Mouse (Mus musculus): ENCODE measurements around the gene Dars2.
"Not testable (repeated sequence)": the region's sequence is repeated elsewhere in the genome, so short reads cannot be mapped to it uniquely, and the experiment has no call there.

The Dars2 gene

DNA sequence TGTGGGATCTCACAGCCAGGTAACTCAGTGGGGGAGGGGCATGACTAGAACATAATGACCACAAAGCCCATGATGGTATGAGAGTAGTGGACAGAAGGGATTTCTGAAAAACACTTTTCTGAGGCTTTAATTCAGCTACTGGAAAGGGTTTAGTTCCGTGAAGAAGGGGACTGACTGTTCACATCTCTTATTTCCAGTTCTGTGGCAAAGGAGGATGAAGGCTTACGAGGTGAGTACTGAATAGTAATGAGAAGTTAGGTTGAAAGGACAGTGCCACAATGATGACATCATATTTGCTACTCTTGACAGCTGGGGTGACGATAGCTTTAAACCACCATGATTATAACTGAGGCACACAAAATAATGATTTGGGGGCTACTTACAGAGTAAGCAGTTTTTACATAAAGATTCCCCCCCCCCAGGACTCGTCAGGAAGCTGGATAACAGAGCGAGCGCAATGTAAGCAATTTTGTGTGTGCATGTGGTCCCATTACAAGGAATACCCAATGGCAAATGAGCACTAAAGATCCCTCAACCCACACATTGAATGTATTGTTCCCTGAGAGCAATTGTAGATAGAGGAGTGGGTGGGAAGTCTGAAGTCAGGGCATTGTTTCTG is 34.6 kb downstream of the Dars2 start:
- in situ Hi-C loops (cut with MboI; ENCODE audit: low sequenced_read_pairs): no loop called here

DNA sequence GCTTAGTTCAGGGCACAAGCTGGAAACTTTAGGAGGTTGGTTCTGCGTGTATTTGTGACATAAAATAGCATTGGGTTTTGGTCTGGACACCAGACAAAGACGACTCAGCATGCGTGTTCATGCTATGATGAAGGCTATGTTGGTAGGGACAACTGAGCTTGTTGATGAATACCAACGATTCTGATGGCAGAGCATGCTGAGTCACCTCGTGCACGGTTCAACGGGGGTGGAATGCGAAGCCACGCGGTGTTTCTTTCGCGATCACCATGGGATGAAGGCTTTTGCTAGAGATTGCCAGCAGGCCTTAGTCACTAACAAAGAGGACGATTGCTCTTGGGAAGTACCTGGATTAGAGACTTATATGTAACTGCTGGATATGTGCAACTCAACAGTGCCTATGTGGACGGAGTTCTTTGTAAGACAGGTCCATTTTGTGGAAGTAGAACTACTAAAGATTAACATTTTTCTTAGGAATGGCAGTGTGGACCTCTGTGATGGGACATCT is 35.1 kb downstream of the Dars2 start:
- in situ Hi-C loops (cut with MboI; ENCODE audit: low sequenced_read_pairs): no loop called here

DNA sequence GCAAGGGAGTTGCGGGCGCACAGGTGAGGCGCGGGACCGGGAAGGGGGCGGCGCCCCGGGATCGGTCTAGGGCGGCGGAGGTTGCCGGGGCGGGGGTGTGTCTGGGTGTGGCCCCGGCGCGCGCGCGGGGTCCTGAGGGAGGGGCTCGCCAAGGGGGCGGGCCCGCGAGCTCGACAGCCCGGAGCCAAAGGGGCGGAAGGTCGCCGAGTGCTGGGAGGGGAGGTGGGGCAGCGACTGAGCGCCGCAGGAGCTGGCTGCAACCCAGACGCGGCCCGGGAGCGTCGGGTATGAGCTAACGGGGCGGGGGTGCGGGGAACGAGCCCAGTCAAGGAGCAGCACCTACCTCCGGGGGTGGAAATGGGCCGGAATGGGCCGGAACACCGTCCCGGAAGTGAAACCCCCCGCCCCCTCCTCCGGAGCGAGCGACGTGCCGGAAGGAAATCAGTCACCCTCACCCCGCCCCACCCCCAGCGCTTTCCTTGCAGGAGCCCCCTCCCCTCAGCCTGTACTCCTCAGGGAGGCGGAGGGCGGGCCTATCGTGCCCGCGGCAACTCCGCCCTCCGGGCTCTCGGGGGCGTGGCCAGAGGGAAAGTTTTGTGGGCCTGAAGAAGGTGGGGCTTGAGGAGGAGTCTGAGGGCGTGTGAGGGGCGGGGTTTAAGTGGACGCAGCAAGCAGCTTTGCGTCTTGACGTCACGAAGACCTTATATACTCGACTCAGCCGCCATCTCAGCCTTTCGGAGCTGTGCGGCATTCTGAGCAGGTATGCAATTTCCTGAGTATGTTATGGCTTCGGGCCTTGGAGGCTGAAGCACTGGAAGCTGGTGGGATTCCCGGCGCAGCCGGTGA is 35.8 kb downstream of the Dars2 start, which contains the start of gene Zbtb37:
TSS of gene Zbtb37 (minus strand) at position 415 of the 846 bp plus-strand sequence.
- in situ Hi-C loops (cut with MboI; ENCODE audit: low sequenced_read_pairs): no loop called here

DNA sequence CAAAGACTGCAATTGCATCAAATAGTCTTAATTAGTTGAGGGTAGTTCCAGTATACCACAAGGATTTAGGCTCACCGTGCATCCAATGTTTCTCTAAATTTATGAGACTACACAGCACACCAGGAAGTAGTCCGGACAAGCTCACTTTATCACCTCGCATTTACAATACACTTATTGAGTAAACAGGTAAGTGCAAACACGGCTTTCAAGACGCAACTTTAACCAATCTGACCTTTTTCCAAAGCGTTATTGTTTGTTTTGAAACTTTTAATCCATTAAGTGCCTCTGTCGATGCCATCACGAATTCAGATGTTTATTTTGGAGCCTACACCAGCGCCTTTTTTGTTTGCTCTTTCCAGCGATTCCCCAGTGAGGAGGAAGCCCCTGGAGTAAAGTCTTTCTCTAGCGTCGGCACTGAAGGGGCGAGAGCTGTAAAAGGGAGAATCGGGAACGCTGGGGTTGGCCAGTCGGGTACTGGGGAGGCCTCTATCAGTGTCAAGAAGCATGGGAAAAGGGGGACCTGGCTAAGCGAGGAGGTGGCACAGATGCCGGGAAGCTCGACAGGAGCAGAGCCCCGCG is 36.5 kb downstream of the Dars2 start:
- in situ Hi-C loops (cut with MboI; ENCODE audit: low sequenced_read_pairs): no loop called here

DNA sequence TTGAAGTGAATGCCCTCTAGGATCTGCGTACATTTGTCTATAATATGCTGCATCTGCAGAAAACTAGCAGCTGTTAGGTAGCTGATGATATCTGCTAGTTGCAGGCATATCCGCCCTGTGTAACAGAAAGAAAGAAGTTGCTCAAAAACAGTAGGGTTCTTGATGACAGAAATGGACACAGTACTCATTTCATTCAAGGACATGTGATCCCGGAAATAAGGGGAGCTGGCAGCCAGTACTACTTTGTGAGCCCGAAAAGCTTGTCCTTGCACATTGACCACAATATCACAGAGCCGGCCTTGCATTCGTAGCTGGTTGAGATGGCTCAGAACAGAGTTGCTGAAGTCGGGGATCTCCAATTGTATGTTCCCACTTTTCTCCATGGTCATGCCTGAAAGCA is 38.1 kb downstream of the Dars2 start:
- in situ Hi-C loops (cut with MboI; ENCODE audit: low sequenced_read_pairs): no loop called here

DNA sequence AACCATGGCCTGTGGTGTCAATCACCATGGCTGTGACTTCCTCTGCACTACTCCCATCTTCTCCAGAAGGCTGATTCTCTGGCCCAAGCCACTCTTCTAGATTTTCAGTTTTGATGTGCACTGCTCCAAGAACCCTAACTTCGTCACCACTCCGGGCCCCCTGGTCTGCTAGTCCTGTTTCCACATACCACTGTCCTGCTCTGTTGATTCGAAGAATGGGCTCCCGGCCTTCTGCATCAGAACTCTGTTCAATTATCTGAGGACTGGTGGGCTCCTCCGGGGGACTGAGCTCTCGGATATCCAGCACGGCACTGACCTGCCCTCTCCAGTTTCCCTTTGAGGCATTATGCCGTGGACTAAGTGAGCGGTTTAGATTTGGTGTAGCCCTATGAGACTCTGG is 38.6 kb downstream of the Dars2 start:
- in situ Hi-C loops (cut with MboI; ENCODE audit: low sequenced_read_pairs): no loop called here

DNA sequence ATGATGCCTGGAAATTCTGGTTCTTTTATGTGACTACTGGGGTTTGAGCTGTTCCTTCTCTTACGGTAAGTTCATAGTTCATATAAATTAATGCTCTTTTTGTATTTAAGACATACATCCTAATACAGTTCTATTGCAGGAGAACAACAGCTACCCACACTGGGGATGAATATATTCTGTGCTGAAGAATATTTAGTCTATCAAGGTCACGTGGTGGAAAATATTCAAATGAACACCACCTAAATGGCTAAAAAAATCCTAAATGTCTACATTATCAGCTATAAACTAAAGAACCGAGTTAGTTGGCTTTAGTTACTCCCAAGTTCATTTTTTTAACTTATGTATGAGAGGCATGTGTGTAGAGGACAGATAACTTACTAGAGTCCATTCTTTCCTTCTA is 40.4 kb downstream of the Dars2 start:
- in situ Hi-C loops (cut with MboI; ENCODE audit: low sequenced_read_pairs): no loop called here

DNA sequence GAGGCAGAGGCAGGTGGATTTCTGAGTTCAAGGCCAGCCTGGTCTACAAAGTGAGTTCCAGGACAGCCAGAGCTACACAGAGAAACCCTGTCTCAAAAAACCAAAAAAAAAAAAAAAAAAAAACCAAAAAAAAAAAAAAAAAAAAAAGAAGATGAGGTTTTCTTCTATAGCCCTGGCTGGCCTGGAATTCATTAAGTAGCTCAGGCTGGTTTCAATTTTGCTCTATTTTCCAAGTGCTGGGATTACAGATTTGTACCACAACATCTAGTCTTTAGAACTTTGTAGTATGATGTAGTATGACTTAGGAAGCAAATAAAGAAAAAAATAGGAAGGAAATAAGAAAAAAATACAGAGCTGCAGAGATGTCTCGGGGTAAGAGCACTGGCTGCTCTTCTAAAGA is 42.0 kb downstream of the Dars2 start:
- in situ Hi-C loops (cut with MboI; ENCODE audit: low sequenced_read_pairs): not testable (repeated sequence)

DNA sequence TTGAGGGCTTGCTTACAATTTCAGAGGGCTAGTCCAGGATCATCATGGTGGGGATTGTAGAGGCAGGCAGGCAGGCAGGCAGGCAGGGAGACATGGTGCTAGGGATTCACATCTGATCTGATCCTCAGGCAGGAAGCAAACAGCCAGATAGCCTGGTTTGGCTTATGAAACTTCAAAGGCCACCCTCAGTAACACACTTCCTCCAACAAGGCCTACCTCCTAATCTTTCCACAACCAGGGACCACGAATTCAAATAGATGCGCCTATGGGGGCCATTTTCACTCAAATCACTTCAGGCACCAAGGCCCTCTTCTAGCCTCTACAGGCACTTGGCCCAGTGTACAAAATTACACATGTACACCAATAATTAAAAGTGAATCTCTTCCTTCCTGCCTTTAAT is 43.3 kb downstream of the Dars2 start:
- in situ Hi-C loops (cut with MboI; ENCODE audit: low sequenced_read_pairs): no loop called here

DNA sequence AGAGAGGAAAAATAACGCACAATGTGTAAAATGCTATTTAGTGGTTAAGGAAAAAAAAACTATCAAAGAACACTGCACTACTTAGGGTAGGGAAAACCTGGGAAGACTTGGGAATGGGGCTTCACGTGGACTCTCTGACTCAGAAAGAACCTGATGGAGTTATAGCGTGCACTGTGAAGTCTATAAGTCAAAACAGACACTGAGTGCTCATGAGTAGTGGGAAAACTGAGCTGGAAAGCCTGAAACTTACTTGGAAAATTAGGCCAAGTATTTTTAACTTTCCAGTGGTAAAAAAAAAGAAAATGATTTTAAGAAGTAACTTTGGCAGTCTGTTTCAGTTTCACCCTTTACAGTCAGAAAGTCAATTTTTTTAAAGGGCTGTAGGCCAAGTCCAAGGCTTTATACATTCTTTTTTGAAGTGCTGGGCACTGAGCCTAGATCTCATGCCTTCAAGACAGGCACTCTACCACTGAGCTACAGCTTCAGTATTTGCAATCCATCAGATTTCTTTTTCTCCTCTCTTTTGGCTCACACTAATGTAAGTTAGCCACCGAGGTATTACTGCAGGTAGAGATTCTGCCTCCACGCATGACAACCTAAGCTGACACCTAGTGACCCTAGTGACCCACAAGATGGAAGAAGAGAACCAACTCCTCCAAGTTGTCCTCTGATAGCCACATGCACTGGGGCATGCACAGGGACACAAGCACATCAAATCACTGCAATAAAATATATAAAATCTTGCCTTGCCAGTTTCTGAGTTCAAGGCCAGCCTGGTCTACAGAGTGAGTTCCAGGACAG is 44.8 kb downstream of the Dars2 start:
- in situ Hi-C loops (cut with MboI; ENCODE audit: low sequenced_read_pairs): no loop called here

DNA sequence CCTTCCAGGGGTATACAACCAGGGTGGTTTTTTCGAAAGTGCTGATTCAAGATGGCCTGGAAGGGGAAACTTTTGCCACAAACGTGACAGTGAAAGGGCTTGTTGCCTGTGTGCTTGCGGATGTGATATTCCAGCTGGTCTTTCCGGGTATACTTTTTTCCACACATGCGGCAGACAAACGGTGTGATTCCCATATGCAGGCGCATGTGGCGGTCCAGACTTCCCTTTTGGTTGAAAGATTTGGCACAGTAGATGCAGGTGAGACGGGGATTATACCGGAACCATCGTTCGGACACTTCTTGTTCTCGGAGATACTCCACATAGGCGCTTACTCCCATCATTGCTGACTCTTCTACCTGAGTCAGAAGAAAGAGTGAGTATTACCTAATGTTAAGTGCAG is 50.4 kb downstream of the Dars2 start:
- in situ Hi-C loops (cut with MboI; ENCODE audit: low sequenced_read_pairs): no loop called here

DNA sequence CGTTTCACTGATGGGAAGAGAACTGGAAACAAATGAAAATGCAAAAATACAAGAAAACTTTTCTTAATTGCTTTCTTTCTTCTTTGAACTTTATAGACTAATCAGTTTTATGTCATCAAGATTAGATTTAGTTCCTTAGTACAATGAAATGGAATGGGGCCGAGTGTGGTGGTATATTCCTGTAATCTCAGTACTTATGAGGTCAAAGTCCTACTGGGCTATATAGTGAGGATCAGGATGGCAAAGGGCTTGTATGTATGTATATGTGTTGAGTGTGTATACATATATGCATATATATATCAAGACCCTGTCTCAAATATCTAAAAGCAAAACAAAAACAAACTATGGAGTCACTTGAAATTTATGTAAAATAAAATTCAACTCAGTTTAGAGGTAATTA is 54.1 kb downstream of the Dars2 start:
- in situ Hi-C loops (cut with MboI; ENCODE audit: low sequenced_read_pairs): no loop called here

DNA sequence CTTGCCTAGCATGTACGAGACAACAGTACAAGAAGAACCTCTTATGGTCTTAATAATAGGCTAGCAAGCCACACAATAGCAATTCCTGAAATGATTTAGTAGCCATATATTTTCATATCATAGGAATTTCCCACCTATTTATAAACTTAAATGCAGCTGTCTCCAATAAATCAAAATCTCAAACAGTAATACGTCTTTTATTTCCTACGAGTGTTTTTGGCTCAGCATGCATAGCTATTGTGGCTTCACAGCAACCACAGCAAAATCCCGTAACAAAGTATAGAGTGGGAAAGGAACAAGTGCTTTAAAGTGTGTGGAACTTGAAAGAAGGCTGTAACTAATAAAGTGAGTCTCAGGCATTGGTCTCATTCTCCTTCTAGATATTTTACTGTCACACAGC is 60.0 kb downstream of the Dars2 start:
- in situ Hi-C loops (cut with MboI; ENCODE audit: low sequenced_read_pairs): no loop called here

DNA sequence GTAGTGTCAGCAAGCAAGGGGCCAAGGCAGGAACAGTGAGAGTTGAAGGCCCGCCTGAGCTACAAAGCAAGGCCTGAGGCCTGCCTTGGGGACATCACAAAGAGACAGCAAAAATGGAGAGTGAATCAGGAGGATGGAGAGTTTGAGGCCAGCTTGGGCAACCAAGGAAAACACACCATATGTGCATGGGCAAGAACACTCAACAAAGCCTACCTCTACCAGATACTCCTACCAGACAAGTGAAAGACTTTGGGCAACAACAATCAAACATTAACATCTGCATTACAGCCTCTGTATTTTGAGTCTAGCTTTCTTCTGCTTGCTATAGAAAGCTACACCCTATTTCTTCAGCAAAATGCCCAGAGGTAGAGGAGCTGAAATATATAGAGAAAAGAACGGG is 62.4 kb downstream of the Dars2 start:
- in situ Hi-C loops (cut with MboI; ENCODE audit: low sequenced_read_pairs): no loop called here

DNA sequence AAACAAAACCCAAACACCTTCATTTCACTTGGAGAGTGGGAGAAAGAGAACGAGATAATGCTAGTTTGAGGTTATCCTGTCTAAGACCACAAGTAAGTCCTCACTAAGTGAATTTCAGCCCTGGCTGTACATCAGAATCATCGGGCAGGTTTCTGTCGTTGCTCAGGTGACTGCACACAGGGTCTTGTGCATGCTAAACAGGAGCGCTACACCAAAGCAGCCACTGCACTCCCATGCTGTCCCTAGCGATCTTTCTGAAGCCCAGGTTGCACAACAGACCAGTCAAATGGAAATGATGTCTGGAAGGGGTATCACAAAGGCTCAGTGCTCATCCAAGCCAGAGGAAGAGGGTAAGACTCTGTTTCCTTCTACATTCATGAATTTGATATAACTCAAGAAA is 64.0 kb downstream of the Dars2 start:
- in situ Hi-C loops (cut with MboI; ENCODE audit: low sequenced_read_pairs): no loop called here

DNA sequence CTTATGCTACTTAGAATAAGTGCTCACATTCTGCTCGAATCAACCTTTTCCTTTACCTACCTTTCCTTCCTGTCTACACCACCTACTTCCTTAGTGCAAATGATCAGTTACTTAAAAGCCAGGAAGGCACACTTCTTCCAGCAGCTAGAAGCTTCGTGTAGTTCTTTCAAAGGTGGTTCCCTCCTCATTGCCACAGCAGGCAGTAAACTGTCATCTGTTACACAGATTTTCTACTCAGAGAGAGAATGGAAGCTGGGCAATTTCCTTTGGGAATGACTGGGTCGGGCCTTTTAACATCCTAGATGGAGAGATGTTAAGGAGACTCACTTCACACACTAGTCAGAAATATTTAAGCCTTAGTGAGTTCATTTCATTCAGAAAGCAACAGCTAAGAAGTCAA is 64.9 kb downstream of the Dars2 start:
- in situ Hi-C loops (cut with MboI; ENCODE audit: low sequenced_read_pairs): no loop called here

DNA sequence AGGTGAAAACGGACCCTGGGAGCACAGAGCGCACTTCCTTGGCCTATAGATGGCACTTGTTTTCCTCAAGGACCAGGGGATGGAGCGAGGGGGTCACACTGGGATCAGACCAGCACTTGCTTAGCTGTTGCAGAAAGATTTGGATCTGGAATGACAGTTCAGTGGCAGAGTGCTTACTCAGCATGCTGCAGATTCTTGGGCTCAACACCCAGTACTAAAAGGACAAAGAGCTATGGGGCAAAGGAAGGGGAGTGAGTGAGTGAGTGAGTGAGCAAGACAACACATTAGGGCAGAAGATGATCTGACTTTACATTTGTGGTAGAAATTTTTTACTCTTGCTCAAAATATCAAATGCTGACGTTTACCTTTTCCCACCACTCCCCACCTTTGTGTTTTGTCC is 65.5 kb downstream of the Dars2 start:
- in situ Hi-C loops (cut with MboI; ENCODE audit: low sequenced_read_pairs): no loop called here

DNA sequence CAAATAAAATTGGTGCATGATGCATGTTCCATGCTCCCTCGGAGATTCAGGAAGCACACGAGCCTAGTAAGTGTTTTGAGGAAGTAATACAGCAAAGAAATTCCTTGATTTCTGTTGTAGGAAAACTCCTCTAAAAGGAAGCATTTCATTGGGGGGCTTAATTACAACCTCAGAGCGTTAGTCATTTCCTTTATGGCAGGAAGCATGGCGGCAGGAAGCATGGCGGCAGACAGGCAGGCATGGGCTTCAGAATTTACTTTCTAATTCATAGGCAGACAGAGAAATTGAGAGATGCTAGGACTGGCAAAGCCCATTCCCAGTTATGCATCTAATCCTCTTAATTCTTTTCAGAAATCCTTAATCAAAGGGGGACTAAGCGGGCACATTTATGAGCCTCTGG is 76.6 kb downstream of the Dars2 start:
- in situ Hi-C loops (cut with MboI; ENCODE audit: low sequenced_read_pairs): no loop called here

All from CH12F3 (cell line).